Mouse (Mus musculus) heart, adult 2 months (tissue): ENCODE results near the gene Plcd1. TPM values are rescaled to one million over a fixed set of nuclear protein-coding genes. Genes with fewer than 3 reads are reported as not detected.

Experiments used
- DNase-seq, 2 experiments: peaks; one replicate each; pipeline ENCODE4 v3.0.0; 2021
- H3K27ac ChIP-seq: fragments of 200-600 bp; 2 replicates; pipeline ENCODE4 v1.8.1; 2022
- H3K27me3 ChIP-seq: fragments of 200-500 bp; 2 replicates; pipeline ENCODE4 v1.6.1; 2012; ENCODE audit warnings: mild to moderate bottlenecking, low read length, inconsistent platforms, mixed read lengths; ENCODE audit not compliant: control insufficient read depth, insufficient read depth
- H3K36me3 ChIP-seq: fragments of 200-500 bp; 2 replicates; pipeline ENCODE4 v1.6.1; 2012; ENCODE audit warnings: low read length, inconsistent platforms; ENCODE audit not compliant: control insufficient read depth, insufficient read depth
- H3K4me1 ChIP-seq: fragments of 200-500 bp; 2 replicates; pipeline ENCODE4 v1.6.1; 2011; ENCODE audit warnings: low read length; ENCODE audit not compliant: control insufficient read depth, insufficient read depth
- H3K4me3 ChIP-seq: fragments of 200-600 bp; 2 replicates; pipeline ENCODE4 v1.8.1; 2022
- H3K79me2 ChIP-seq: fragments of 200-500 bp; replicated peaks from 2 replicates; pipeline ENCODE4 v1.6.1; 2012; ENCODE audit warnings: mild to moderate bottlenecking, inconsistent platforms, low read length, moderate library complexity, mixed read lengths; ENCODE audit not compliant: control insufficient read depth, insufficient read depth
- H3K9ac ChIP-seq: fragments of 200-500 bp; 2 replicates; pipeline ENCODE4 v1.6.1; 2012; ENCODE audit warnings: low read depth, mild to moderate bottlenecking, control low read depth, inconsistent platforms, low read length, mixed read lengths
- CTCF ChIP-seq: fragments of 200-600 bp; IDR thresholded peaks from 2 replicates; pipeline ENCODE4 v1.8.1; 2022; ENCODE audit warnings: antibody characterized with exemption, mild to moderate bottlenecking, moderate library complexity
- EP300 ChIP-seq: fragments of 200-500 bp; IDR thresholded peaks from 2 replicates; pipeline ENCODE4 v1.6.1; 2011; ENCODE audit warnings: low read depth, low read length, control low read depth; ENCODE audit not compliant: insufficient read depth
- POLR2A ChIP-seq: fragments of 200-500 bp; IDR thresholded peaks from 2 replicates; pipeline ENCODE4 v1.6.1; 2011; ENCODE audit warnings: mild to moderate bottlenecking, low read depth, low read length, control low read depth; ENCODE audit not compliant: insufficient read depth
- WGBS: fragments of 180-500 bp; shearing (Covaris S2); methylation state at CpG from one replicate; pipeline ENCODE4 v1.1.7; 2018; 5-methylcytosine and 5-hydroxymethylcytosine counted together
- intact Hi-C: fragments of 180-260 bp; cut with DNase I; formaldehyde crosslinking; loops from one replicate; pipeline ENCODE4 v1.15.1; 2025
- polyA plus RNA-seq: library from polyadenylated mRNA; depleted of rRNA; stranded (reverse); fragments of >200 nt; gene quantifications from 2 replicates; pipeline ENCODE4 v1.2.3, GENCODE M21; 2012
- total RNA-seq, 2 experiments: library from RNA; stranded (reverse); gene quantifications; 2 replicates each; pipeline ENCODE4 v1.2.3; 2021

Plcd1 gene
- total and polyA plus RNA-seq, 3 experiments = 14.5 to 32.2 (median 16.6) TPM

DNA sequence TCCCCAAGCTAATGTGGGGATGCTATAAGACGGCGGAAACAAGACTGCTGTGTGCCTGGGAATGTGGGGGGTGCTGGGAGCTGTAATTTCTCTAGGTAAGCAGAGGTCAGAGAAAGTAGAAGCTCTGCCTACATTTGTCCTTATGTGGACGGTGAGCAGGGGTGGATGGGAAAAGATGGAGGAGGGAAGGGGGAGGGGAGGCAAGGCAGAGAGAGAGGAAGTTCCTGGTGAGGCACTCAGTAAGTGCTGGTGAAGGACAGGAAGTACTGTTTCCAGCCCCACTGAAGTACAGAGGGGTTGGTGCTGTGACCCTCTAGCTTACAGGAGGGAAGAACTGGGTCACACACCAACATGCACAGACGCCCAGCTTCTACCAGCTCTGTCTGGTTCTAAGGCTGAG lies 29.0 kb downstream of the Plcd1 start:
- Histone ChIP-seq H3K4me1 (0 out of 2 replicates have a peak, but pooled peaks cover 2% of the 10 kb centered on the region), H3K27me3 (no peaks in the 10 kb centered on the region), H3K4me3 (no peak overlapping the region), H3K9ac (no peak overlapping the region), H3K36me3 (no peaks in the 10 kb centered on the region), H3K27ac (no peak overlapping the region), H3K79me2 (no peaks in the 10 kb centered on the region)
- no peak for DNase-seq
- WGBS = 66% methylated on average over 4 of the region's 4 CpGs
- intact Hi-C loops = loop anchor here (10.0 kb wide), 1 partner anchor 479 kb away; no protein-coding TSS in a partner anchor
- TF ChIP-seq EP300 = no peak
- no peak for TF ChIP-seq POLR2A
- no peak for TF ChIP-seq CTCF

DNA sequence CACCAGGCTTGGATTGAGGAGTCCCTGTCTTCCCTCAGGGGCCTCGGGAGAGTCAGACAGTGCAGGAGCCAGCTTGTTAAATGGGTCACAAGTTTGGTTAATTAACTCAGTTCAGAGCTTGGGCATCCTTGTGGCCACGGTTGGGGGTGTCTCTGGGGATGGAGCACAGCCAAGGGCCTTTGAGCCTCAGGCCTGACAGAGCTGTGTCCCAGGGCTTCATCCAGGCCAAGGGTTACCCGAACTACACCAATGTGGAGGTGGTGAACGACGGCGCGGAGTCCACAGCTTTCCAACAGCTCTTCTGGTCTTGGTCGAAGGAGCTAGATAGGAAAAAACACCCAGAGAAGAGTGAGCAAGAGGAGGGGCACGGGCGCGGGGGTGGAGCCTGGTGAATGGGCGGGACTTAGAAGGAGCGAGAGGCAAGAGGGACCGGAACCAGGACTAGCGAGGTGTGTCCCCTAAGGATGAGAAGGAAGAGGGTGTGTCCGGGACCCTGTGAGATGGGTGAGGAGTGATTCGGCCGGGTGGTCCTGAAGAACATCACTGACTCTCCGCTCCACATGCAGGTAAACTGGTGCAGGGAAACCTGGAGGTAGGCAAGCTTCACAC lies 30.2 kb downstream of the Plcd1 start:
- 0 out of 2 replicates have a peak, but pooled peaks cover 2% of the 10 kb centered on the region for H3K4me1 ChIP-seq
- no peaks in the 10 kb centered on the region for H3K36me3 ChIP-seq
- H3K27me3 ChIP-seq = no peaks in the 10 kb centered on the region
- 45% methylated on average over 19 of the region's 19 CpGs for WGBS
- H3K79me2 ChIP-seq = no peaks in the 10 kb centered on the region
- no peak for TF ChIP-seq EP300
- TF ChIP-seq POLR2A = no peak
- no peak for TF ChIP-seq CTCF
- H3K4me3 ChIP-seq = no peak overlapping the region
- no peak overlapping the region for H3K9ac ChIP-seq
- intact Hi-C loops = loop anchor here (10.0 kb wide), 1 partner anchor 478 kb away; no protein-coding TSS in a partner anchor
- H3K27ac ChIP-seq = no peak overlapping the region
- DNase-seq = no peak

DNA sequence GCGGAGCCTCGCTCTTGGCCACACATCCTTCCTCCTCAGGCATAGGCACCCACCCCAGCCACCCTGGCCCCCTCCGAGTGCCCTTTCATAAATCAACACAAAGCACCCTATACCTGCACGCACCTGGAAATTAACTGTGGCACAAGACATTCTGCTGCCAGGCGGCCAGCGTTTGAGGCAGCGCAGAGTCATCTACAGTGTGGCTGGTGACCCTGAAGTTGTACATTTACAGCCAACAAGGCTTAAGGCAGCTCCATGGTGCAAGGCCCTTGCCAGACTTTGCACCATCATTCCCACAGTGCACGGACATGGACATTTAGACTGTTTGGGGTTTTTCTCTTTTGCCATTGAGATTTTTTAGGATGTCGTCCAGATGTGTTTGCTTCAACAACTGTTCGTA lies 32.6 kb downstream of the Plcd1 start:
- 0 out of 2 replicates have a peak, but pooled peaks cover 2% of the 10 kb centered on the region for H3K4me1 ChIP-seq
- DNase-seq = no peak
- no peak for TF ChIP-seq CTCF
- TF ChIP-seq POLR2A = no peak
- TF ChIP-seq EP300 = no peak
- intact Hi-C loops = loop anchor here (10.0 kb wide), 1 partner anchor 476 kb away; no protein-coding TSS in a partner anchor
- no peaks in the 10 kb centered on the region for H3K79me2 ChIP-seq
- no peak overlapping the region for H3K9ac ChIP-seq
- no peaks in the 10 kb centered on the region for H3K36me3 ChIP-seq
- 90% methylated on average over 10 of the region's 10 CpGs for WGBS
- no peak overlapping the region for H3K4me3 ChIP-seq
- no peaks in the 10 kb centered on the region for H3K27me3 ChIP-seq
- H3K27ac ChIP-seq = no peak overlapping the region

DNA sequence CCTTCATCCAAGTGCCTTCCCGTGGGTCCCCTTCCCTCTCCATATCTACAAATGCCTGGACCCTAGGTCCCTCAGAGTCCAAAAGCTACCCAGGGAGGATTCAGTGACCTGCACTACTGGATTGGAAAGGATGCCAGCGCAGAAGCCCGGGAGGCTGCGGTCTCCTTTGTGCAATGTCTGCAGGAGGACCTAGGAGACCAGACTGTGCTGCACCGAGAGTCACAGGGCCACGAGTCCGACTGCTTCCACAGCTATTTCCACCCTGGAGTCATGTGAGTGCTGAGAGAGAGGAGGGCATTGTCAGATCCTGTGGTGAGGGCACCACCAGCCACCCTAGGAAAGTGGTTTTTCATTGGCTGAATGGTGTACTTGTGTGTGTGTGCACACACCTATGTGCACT lies 35.1 kb downstream of the Plcd1 start:
- H3K36me3 ChIP-seq = no peaks in the 10 kb centered on the region
- no peaks in the 10 kb centered on the region for H3K79me2 ChIP-seq
- H3K9ac ChIP-seq = no peak overlapping the region
- DNase-seq = no peak
- TF ChIP-seq CTCF (no peak), EP300 (no peak), POLR2A (no peak)
- intact Hi-C loops = no loop called here
- H3K27me3 ChIP-seq = no peaks in the 10 kb centered on the region
- no peaks in the 10 kb centered on the region for H3K4me1 ChIP-seq
- H3K27ac ChIP-seq = no peak overlapping the region
- WGBS = 79% methylated on average over 7 of the region's 7 CpGs
- no peak overlapping the region for H3K4me3 ChIP-seq

DNA sequence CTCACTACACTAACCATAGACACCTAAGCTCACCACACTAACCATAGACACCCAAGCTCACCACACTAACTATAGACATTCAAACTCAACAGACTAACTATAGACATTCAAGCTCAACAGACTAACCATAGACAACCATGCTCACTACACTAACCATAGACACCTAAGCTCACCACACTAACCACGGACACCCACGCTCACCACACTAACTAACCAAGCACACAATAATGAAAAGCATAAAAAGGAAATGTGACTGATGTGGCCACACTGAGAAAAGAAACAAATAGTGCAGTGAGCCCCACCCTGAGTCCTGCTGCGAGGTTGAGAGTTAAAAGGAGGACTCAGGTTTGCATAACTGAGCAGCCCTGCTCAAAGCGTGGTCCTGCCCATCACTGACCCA lies 38.0 kb downstream of the Plcd1 start:
- no peaks in the 10 kb centered on the region for H3K79me2 ChIP-seq
- intact Hi-C loops = no loop called here
- TF ChIP-seq POLR2A = no peak
- no peak for TF ChIP-seq EP300
- no peak for TF ChIP-seq CTCF
- WGBS = 90% methylated on average over 4 of the region's 4 CpGs
- no peak overlapping the region for H3K4me3 ChIP-seq
- H3K27ac ChIP-seq = no peak overlapping the region
- H3K9ac ChIP-seq = no peak overlapping the region
- DNase-seq = no peak
- no peaks in the 10 kb centered on the region for H3K36me3 ChIP-seq
- H3K27me3 ChIP-seq = no peaks in the 10 kb centered on the region
- H3K4me1 ChIP-seq = peaks cover 7% of the 10 kb centered on the region

DNA sequence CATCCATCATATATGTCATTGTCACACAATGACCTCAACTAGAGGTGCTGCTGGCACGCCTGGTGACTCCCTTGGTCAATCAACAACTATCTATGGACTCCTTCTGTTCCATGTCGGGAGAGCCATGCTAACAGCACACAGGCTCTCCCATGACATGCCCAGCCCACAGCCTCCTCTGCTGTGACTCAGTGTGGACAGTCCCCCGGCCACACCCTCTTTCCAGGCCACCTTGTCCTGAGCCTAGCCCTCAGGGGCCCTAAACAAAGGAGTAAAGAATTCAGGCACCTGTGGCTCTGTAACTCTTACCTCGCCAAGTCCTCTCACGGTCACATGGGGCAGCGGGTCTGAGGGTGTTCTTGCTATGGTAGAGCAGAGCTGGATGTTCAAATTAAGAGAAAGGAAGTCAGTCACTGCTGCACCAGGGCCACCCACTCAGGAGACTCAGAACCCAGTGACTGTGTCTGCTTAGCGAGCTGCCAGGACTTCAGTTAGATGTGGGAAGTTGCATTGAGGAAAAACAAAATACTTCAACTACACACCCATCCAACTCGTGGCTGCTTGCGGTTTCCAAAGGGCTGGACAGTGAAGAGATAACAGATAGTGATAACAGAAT lies 39.2 kb downstream of the Plcd1 start:
- H3K27me3 ChIP-seq = no peaks in the 10 kb centered on the region
- H3K36me3 ChIP-seq = no peaks in the 10 kb centered on the region
- H3K27ac ChIP-seq = no peak overlapping the region
- 82% methylated on average over 9 of the region's 9 CpGs for WGBS
- H3K79me2 ChIP-seq = no peaks in the 10 kb centered on the region
- no peak overlapping the region for H3K9ac ChIP-seq
- H3K4me1 ChIP-seq = peaks cover 7% of the 10 kb centered on the region
- H3K4me3 ChIP-seq = no peak overlapping the region
- intact Hi-C loops = no loop called here
- no peak for TF ChIP-seq CTCF
- no peak for TF ChIP-seq POLR2A
- no peak for TF ChIP-seq EP300
- no peak for DNase-seq
